Mouse (Mus musculus): ENCODE measurements around the gene 9430097D07Rik.

The 9430097D07Rik gene

GRCm38 (mm10) chr2:32575586-32576160 is at the start of gene 9430097D07Rik:
Gene 9430097D07Rik, minus strand, starts transcription at chr2:32575684.
- DNase-seq (ENCODE audit: low spot score), result no peak

DNA sequence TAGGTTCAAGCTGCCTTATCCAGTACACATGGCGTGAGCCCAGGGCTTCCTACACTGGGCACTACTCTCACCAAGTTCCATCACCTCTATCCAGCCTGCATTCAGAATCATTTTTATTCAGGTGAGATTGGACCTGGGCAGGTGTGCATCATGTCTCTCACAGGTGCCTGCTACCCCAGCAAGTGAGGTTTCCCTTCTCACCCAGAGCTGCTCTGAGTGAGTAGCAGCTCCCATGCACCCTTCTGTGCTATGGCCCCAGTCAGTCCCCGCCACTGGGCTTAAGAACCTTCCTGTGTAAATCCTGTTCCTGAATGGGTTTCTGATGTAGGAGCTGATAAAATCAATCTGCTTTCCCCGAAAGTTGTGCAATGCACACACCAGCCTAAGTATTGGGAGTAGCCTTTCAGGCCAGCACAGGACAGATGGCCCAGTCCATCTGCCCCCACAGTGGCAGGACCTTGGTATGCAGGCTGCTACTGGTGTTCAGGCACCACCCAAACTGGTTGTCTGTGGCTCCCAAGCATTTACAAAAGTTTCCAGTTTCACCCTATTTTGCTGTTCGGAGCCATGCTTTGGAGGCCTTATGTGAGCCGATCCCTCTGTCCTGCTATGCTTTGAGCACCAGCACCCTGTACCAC is 48.7 kb upstream of the 9430097D07Rik start:
- DNase-seq (ENCODE audit: low spot score), result no peak

- DNase-seq (ENCODE audit: low spot score), result no peak
Measured at GRCm38 (mm10) chr2:32621517-32621859, 46.0 kb upstream of the 9430097D07Rik start, which contains the start of gene Ak1. Gene Ak1, plus strand, starts transcription at chr2:32621758.

GRCm38 (mm10) chr2:32620682-32621516 is 45.4 kb upstream of the 9430097D07Rik start:
- DNase-seq (ENCODE audit: low spot score), result no peak

- no peak for DNase-seq (ENCODE audit: low spot score)
Measured at GRCm38 (mm10) chr2:32618051-32618450, 42.6 kb upstream of the 9430097D07Rik start.

DNA sequence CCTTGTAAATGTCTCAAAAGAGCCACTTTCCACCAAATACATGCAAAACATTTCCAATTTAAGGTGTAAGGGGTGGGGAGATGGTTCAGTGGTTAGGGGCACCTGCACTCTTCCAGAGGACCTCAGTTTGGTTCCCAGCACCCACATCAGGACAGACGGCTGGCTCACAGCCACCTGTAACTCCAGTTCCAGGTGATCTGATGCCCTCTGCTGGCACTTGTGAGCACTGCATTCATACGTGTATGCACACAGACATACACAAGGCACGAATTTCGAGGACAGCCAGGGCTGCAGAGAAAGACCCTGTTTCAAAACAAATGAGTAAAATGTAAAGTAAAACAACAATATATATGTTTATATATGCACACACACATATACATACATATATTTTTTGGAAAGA is 42.1 kb upstream of the 9430097D07Rik start:
- DNase-seq (ENCODE audit: low spot score), result no peak

DNA sequence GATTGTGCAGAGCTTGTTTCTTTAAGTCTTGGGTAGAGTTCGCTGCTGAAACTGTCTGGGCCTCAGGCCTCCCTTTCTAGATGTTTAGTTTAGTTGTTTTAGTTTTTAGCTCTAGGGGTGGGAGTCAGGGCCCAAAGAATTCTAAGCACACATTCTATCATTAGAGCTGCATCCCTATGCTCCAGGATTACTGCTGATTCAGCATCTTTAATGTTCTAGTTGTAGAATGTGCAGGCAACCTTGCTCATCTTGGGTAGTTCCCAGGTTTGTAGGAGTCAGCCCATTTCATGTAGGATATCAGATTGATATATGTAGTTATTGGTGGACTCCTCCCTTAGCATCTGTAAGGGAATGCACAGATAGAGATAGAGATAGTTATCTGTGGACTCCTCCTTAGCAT is 41.6 kb upstream of the 9430097D07Rik start:
- DNase-seq (ENCODE audit: low spot score), result no peak

GRCm38 (mm10) chr2:32612274-32612673 is 36.8 kb upstream of the 9430097D07Rik start:
- DNase-seq (ENCODE audit: low spot score), result no peak

- no peak for DNase-seq (ENCODE audit: low spot score)
Measured at GRCm38 (mm10) chr2:32610610-32611229, 35.2 kb upstream of the 9430097D07Rik start.

DNA sequence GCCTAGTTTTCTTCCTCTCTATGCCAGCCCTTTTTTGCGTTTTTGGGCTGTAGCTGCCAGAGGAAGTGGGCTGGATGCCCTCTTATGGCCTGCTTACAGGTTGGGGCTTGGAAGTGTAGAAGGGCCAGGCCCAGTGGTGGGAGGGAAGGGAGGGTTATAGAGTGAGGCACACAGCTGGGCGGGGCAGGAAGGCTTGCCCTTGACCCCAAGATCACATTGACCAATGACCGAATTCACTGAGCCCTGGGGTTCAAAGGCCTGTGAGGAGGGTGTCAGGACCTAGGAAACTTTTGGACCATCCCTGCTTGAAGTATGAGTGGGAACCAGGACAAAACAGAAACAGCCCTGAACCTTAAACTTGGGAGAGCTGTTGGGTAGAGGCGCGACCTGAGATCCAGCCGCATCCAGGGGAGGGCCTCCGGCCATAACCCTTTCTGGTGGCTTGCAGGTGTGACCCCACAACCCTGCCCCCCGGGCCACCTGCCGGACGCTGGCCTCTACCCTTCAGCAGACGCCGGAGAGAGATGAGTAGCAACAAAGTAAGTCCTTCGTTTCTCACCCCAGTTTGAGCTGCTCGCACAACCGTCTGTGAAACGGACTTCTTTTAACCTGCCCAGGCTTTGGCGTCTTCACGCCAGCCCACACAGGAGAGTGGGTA is 33.4 kb upstream of the 9430097D07Rik start:
- DNase-seq (ENCODE audit: low spot score), result no peak

GRCm38 (mm10) chr2:32608141-32608777 is 32.8 kb upstream of the 9430097D07Rik start:
- no peak for DNase-seq (ENCODE audit: low spot score)

- DNase-seq (ENCODE audit: low spot score), result no peak
Measured at GRCm38 (mm10) chr2:32607262-32607947, 31.9 kb upstream of the 9430097D07Rik start.

DNA sequence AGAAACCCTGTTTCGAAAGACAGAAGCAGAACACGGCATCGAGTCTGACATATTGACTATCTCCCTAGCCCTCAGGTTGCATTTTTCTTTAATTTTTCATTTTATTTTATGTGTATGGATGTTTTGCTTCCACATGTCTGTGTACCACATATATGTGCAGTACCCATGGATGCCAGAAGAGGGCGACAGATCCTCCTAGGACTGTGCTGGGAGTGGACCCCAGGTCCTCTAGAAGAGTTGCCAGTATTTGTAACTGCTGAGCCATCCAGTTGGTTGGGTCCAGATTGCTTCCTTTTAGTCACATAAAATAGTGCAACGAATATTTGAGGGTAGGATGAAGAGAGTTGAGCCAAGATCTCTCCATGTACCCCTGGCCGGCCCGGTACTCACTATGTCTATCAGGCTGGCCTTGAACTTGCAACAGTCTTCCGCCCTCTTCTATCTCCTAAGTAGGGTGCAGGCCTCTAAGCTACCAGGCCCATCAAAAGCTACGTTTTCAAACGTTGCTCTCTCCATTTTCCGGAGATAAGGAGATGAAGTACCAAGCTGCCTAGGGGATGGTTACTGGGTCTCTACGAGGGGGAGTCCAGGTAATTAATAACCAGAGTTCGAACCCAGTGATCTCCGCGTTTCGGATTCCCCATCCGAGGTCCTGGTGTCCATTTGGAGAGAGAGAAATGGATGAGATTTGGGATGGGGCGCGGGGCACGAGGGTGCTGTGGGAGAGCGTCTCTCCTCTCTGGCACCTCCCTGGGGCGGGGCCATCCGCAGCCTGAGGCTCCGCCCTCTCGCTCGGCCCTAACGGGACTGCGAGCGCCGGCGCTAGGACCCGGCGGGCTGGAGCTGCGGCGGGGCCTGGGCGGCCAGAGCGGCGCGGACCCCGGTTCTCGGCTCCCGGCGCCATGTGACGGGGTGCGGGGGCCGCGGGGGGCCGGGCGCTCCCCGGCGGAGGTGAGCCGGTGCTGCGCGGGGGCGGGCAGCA is 31.0 kb upstream of the 9430097D07Rik start:
- DNase-seq (ENCODE audit: low spot score), result no peak

DNA sequence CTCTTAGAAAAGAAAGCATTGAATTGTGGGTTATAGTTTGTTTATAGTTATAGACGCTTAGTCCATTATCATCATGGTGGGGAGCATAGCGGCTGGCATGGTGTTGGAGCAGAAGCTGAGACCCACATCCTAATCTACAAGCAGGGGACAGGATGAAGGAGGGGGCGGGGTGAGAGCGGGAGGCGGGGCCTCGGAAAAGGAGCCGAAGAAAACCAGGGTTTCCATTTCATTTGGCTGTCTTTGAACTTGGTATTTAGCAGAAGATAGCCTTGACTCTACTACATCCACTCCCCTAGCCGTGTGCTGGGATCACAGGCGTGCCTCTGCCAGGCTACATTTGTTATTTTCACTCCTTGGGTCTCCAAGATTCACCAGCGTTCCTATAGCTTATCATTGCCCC is 29.1 kb upstream of the 9430097D07Rik start:
- no peak for DNase-seq (ENCODE audit: low spot score)

GRCm38 (mm10) chr2:32602600-32603054 is 27.1 kb upstream of the 9430097D07Rik start:
- DNase-seq (ENCODE audit: low spot score), result peak; percentile 79

- no peak for DNase-seq (ENCODE audit: low spot score)
Measured at GRCm38 (mm10) chr2:32601417-32602065, 26.1 kb upstream of the 9430097D07Rik start.

DNA sequence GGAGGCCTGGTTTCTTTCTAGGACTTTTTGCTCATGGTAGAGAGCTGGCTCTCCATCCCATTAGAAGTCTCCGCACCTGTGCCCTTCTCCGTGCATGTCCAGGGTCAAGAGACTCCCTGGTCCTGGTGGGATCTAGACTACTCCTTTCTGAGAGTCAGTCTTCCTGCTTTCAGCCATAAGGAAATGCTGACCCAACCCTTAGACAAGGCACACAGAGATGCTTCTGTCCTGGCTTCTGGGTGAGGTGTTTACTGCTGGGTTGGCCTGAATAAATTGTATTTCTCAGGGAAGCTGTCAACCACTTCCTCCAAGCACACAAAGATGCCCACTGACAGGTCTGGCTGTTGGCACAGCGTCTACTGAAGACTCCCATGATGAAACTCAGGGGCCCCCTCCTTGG is 23.9 kb upstream of the 9430097D07Rik start, which contains the start of gene St6galnac6:
TSS of gene St6galnac6 (plus strand) at position 301 of the 400 bp plus-strand sequence.
- DNase-seq (ENCODE audit: low spot score), result no peak

DNA sequence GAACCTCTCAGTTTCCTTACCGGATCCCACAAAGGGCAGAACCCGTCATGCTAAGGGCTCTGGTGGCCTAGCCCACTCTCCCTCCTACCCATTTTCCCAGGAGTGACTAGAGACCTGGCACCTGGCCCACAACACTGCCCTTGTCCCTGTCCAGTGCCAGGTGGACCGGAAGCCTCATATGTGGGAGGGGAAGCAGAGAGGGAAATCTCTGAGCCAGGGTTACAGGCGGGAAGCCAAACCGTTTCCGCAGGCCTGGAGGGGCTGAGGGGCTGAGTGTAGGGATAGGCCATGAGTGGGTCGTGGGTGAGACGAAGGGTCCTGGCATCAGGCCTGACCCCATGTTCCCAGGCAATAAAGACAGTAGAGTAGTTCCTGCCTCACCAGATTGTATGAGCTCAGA is 23.0 kb upstream of the 9430097D07Rik start:
- DNase-seq (ENCODE audit: low spot score), result no peak

DNA sequence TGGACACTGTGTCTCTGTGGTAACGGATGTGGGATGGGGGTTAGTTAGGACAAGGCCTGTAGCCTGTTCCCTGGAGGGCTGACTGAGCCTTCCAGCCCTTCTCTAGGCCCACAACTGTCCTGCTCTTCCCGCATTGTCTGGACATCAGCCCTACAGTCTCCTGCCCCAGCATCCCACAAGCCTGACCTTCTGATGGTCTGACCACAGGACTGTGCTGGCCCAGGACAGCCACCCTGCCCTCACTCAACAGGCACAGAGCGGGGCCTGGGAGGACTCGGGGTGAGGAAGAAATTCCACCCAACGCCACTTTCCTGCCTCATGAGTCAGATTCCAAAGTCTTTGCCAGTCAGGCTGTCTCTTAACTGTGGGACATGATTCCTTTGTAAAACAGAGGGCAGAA is 22.2 kb upstream of the 9430097D07Rik start:
- no peak for DNase-seq (ENCODE audit: low spot score)
